Mouse (Mus musculus) brain, embryonic 18.5 days (tissue): Measurements from ENCODE around the gene Slc4a4.
"Not testable (repeated sequence)": the region's sequence is repeated elsewhere in the genome, so short reads cannot be mapped to it uniquely, and the experiment has no call there.

Experiments used
- DNase-seq: peaks from one replicate; pipeline ENCODE4 v3.0.0-alpha.2; 2012; ENCODE audit warnings: low read depth, low spot score

The Slc4a4 gene

DNA sequence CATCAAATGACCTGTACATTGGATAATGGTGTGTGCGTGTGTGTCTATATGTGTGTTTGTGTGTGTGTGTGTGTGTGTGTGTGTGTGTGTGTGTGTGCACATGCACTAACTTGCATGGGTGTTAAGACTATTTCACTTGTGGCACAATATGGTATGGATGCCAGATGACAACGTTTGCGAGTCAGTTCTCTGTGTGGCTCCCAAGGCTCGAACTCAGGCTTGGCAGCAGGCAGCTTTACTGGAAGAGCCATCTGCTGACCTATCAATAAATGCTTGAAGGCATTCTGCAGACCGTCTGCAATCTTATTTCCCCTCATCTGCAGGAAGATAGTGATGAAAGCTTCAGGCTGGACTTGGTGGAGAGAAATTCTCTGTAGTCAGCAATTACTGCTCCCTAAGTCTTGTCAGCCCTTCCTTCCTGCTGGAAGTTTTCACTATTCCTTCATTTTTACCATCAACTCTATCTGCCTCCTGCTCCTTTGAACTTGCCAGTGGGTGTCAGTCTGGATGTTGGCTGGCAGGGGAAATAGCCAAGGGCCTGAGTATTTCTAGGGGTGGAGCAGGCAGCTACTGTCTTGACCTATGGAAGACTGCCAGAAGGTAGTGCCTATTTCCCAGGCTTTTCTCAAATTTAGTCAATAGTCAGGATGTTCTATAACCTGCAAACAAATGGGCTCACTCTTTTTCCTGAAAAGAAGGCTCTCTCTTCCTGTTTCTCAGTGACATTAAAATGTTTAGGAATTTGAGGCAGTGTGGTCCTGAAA lies 73.9 kb downstream of the Slc4a4 start:
- no peak for DNase-seq

DNA sequence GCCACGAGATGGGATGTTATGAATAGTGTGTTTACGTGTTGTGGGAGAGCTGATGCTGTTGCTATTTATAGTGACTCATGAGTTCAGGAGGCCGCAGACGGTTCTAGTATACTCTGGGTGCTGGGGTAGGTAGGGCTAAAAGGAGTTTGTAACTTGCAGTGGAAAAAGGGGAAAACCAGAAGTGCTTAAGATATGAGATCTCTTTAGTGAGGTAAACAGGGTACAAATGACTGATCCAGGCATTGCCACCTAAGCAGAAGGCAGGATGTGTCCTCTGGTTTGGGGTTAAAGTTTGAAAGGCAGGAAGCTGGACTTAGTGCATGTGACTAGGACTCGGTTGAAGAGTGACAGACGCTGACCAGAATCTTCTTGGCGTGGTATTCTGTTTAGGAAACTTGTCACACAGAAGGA lies 74.7 kb downstream of the Slc4a4 start:
- no peak for DNase-seq

DNA sequence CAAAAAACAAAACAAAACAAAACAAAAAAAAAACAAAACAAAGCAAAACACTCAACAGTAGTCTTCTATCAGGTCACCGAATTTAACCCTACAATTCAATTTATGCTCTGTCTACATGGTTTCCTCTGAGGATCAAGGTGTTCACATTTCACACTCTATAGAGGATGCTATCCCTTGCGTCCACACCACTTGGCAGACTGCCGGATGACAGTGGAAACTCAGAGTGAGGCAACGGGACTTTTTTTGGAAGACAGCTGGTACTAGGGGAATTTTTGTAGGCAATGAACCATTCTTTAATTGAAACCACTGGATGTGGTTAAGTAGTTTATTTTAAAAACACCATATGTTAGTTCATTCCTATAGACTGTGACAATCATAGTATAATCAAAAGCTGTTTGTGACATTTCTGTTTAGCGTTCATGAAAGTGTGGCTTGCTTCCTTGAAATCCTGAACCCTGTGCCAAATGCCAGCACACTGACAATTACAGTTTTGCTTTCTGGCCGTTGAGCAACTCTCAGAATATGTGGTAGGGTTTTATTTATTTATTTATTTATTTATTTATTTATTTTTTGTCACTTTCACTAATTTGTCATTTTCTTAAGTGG lies 78.2 kb downstream of the Slc4a4 start:
- no peak for DNase-seq

DNA sequence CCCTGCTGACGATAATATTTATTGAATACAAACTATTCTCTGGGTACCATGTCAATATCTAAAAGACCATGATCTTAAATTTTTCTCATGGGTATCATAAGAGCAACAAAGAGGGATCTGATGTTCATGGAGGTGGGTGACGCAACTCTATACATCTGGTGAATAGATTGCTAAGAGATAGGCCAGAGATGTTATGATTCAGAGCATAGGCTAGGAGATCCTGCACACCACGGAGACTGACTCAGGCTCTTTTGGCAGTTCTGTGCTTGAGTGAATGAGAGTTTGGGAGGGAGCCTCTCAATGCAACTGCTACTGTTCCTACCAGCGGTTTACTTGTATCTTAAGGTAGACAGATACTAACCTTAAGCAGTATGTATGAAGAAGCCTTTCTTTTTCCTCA lies 79.9 kb downstream of the Slc4a4 start:
- DNase-seq, result no peak

DNA sequence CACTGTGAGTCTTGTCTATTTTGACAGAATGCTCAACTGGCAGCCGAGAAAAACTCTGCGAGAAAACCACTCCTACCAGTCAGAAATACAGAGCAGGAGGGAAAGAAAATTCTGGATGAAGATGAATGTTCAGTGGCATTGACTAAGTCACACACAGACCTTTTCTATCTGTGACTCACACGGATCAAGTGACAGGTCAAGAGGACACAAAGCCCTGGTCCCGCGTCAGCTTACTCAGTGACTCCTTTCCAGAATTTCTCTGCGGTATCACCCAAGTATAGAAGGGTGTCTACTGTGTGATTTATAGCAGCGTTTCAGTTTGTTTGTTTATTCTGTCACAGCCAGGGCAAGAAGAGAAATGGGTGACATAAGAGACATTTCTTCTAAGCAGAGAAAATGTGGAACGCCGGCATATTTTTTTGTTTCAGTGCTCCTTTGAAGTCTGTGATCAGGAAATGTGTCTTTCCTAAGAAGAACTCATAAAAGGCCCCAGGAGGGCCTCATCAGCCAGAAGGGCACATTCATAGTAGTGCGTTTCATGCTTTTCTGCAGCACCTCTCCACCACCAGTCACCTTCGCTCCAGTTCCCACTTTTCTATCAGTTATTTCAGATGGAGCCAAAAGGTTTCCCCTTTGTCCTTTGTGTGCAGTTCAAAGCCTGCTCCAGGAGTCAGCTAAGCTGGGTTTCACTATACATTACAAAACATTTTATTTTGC lies 82.5 kb downstream of the Slc4a4 start:
- no peak for DNase-seq

DNA sequence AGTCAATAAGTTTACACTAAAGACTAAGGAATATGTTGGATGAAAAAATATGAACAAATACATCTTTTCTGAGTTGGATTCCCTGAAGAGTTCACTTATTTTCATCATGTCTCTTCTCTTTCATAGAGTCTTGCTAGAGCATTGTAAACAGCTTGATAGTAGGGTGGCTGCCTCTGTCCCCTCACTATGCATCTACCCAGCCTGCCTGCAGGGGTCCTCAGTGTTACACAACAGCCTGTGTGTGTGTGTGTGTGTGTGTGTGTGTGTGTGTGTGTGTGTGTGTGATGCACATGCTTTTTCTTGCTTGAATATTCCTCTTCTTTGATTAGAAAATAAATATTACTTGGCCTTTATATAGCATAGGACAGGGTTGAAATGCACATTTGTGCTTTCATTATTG lies 84.9 kb downstream of the Slc4a4 start:
- DNase-seq, result no peak

DNA sequence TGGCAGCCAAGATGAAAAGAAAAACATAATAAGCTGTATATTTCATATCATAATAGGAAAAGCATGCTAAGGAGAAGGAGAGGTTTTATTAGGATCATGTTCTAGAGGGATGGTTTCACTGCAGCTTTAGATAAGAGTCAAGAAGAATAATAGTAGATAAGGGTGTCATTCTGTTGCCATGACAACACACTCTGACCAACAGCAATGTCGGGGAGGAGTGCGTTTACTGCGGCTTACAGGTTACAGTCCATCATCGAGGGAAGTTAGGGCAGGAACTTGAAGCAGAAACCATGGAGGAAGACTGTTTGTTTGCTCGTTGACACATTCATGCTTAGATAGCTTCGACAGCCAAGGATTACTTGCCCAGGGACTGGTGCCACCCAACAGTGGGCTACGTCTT lies 85.7 kb downstream of the Slc4a4 start:
- no peak for DNase-seq

DNA sequence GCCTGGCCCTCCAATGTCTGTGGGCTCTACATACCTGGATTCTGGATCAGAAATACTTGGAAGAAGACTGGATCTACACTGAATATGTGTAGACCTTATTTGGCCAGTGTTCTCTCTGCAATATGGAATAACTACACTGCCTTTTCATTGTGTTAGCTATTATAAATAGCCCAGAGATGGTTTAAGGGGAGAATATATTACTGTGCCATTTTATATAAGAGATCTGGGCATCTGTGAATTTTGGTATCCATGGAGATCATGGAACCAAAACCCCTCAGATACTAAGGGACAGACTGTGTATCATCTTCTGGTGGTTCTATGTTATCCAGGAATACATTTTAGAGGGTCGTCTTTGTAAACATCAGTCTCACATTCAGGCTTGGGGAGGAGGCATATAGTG lies 86.5 kb downstream of the Slc4a4 start:
- no peak for DNase-seq

DNA sequence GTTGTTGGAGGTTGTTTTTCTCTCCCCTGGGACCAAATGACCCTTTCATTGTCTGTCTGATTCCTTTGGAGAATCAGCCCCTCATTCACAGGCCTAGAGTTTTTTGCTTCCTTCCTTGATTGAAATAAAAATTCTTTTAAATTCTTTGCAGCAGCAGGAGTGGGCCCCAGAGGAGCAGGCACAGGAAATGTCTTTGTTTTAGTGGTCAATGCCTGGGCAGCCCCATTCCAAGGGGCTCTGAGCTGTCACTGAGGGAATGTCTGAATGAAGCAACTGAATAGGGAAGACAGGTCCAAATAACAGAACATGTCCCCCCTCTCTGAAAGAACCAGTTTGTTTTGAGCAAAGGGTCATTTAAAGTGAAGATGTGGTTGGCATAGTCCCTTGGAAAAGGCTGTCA lies 89.1 kb downstream of the Slc4a4 start:
- no peak for DNase-seq

DNA sequence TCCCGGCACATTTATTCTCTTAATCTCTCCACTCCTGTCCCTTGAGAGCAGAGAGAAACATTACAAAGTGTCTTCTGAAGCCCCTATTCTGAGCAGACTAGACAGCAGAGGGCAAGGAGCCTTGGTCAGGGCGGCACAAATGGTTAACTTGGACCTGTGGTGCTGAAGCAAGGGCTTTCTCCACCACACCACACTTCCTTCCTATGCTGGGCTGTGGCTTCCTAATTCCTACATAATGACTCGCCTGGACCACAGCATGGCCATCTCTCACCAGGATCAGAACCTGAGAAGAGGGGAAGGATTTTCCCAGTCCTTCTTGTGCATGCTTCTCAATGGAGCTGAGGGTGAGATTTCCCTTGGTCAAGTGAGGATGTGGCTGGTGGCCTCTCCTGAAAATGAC lies 89.8 kb downstream of the Slc4a4 start:
- DNase-seq, result no peak

DNA sequence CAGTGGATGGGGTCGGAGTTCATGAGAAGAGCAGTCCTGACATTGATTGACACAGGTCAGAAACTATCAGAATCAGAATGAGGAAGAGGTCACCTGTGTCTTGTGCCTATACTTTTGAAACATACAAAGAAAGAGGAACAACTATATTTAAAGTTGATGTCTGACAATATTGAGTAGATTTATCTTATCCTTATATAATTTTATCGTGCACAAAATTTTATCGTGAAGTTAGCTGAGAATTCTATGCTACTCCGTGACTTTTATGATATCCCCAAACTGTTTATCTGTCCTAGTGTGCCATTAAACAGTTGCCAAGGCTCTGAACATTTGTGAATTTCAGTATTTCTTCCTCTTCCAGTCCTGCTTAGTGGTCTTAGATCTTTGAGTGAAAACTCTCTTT lies 94.1 kb downstream of the Slc4a4 start:
- DNase-seq, result no peak

DNA sequence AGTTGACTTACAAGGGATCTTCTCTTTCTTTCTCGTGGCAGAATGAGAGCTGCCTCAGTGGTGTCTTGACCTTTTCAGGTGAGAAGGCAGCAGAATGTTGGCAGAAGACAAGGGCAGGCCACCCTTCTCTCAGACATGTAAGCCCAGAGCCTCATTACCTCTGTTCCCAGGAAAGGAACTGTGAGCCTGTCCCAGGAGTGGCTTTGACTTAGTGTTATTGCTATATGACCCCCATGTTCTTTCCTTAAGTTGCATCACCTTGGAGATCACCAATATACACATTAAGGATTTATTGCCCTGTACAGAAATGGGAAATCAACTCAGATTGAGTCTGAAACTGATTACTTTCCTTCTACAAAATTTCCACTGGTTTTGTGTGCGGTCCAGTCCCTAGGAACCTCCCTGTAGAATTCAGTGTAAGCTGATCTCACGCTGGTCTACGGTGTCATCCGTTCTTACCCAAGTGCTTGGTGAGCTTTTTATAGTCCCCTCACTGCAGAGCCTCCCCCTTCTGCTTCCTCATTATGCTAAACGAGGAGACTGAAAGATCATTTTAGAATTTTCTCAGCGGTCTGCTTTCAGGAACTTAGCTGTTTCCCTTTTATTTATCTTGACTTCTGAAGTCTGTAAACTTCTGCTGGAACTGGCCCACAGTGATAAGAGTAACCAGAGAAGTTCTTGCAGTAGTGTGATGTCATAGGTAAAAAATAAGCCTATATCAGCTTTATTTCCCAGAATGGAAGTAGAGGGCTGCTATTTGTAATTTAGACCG lies 94.8 kb downstream of the Slc4a4 start:
- DNase-seq, result no peak

DNA sequence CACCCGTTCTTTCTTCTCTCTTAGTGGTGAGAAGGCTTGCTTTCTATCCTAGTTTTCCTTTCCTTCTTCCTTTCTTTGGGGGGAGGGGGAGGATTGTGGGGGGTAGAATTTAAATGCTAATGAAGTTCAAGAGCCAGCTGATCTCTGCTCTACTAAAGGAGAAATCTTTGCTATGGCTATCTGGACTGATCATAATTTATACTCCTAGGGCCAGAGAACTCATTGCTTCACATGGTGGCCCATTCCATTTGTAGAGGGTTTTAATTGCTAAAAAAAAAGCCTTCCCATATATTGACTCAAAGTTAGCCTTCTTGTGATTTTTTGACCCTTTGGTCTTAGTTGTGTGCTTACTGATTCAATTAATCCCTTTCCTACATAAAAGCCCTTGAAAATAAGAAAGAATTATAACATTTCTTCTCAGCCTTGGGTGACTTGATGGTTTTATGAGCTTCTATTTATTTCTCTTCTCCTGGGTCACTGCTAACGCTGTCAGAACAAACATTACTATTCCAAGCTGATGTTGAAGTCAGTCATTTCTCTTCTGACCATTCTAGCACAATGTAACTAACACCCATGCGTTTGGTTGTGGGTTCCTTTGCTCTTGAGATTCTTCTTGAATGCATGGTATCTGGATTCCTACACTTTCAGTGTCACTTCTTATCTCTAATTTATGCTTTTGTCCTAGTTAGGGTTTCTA lies 95.6 kb downstream of the Slc4a4 start:
- no peak for DNase-seq

DNA sequence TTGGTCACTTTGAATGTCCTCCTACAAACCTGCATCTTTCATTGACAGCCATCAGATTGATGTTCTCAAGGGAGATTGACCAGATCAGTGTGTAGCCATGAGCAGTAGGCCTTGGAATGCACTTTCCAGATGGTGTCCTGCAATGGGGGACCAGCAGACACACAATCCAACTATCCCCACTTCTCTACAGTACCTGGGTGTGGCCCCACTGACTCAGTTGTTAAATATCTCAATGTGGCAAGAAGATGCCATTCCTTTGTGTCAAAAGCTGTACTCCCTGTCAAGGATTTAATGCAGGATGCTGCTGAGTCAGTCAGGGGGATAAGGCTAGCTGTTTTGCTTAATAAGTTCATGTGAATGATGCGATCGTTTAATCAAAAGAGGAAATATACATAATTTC lies 96.6 kb downstream of the Slc4a4 start:
- no peak for DNase-seq

DNA sequence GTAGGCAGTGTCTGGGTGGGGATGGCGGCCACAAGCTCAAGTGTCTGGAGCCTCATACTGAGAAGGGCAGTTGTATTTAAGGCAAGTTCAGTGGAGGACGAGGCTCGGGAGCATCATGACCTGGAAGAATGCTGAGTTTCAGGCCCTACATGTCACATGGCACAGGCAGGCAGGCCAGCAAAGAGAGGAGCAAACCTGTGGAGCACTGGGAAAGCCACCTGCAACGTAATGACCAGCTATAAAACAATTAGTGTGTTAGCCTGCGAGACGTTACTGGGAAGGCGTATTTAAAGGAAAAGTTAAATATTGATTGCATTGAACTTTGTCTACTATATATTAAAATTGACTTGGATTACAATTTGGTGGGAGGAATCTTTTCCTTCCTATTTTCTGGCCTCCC lies 97.0 kb downstream of the Slc4a4 start:
- no peak for DNase-seq

DNA sequence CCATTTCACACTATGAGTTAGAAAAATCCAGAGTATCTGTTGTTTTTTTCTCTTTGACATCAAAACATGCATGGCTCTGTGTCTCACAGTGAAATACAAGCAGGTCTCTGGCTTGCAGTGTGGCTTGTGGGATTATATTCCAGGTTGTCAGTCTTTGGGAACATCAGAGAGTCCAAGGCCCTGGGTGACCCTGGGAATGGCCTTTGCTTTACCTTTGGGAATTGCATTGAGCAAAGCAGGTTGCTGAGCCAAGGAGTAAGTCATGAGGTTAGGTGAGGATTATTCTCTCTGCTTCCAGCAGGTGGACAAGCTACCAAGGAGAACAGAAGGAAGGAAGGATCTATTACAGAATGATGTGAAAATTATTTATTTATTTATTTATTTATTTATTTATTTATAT lies 102.4 kb downstream of the Slc4a4 start:
- no peak for DNase-seq

DNA sequence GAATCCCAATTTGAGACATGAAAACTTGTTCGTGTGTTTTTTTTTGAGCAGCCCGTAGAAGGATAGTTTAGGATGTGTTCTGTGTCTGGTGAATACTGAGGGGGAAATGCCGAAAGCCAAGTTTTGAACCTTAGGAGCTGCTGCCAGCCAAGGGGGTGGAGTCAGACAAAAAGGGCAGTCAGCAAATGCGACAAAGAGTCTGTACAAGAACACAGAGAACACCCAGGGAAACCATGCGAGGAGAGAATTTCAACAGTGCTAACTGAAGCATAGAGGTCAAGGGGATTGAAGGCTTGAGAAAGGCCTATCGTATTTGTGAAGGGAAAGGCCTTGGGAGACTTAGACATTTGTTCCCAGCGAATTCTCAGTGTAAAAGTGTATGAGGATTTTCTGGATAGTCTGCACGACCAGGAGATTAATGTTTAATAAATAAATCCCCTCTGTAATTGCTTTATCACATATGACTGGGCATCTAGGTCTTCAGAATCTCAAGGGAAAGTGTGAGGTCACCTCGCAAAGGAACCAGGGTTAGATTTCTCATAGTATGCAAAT lies 103.7 kb downstream of the Slc4a4 start:
- no peak for DNase-seq

DNA sequence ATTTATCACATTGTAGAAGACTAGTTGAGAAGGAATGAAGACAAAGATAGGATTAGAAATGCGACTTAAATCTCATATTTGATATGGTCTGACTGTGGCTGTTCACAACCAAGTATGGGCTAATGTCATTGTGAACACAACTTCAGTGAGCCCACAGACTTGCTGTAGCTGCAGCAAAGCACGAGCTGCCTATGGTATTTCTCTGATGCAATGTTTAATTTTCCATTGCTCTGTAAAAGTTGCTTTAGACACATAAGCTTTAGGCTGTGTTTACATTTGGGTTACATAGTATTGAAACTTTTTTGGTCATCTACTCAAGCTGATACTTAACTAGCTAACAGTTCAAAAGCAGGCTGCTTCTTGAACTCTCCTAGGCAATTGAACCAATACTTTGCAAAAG lies 104.7 kb downstream of the Slc4a4 start:
- DNase-seq, result not testable (repeated sequence)

DNA sequence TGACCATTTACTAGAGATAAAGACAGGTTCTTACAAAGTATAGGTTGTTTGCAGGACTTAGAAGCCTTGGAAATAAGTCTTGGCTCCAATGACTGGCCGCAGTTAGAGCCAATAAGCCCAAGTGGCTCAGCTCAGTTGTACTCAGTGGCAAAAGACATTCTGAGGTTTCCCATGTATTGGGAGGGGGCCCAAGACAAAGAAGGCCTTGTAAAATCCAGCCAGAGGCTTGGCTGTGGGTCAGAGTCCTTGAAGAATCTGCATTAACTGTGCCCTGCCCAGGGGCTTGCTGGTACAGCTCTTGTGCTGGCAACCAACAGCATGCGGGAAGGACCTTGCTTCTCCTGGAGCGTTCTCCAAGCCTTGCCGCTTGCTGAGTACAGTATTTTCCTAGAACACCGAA lies 107.9 kb downstream of the Slc4a4 start:
- peak; percentile 30 for DNase-seq

DNA sequence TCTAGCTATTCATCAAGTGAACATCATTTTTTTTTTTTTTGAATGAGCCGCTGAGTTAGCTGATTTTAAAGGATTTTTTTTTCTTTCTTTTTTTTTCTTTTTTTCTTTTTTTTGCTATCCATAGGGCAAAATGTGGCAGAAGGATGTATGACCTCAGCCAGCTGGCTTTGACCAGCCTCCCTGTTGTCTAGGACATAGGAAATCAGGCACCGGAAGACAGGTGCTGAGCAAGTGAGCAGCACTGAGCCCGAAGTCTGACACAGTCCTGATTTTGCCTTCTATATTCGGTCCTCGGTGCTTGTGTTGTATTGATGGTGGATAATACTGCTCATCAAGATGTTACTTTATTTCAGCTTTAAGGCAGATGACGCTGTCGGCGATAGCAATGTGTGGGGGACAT lies 109.6 kb downstream of the Slc4a4 start:
- DNase-seq, result no peak

DNA sequence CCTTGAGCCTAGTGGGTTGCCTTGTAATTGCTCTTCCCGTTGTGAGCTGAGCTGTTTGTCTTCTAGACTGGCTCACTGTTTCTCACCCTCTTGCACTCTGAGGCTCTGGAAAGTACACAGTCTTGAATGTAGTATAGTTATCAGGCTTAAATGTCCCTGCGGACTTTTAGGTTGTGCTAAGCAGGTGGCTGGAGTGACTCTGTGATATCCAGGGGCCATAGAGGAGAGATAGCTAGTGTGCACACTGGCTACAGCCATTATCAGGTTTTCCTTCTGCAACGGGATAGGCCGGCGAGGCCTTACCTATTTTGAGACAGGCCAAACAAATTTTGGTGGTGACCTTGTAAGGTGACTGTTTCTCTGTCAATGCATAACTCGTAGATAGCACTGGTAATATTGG lies 110.7 kb downstream of the Slc4a4 start:
- no peak for DNase-seq
